10 mouse cellular contexts compared by ENCODE assay signal in genomic region chr6:115124675-115125357, GRCm38 (mm10). TPM values are rescaled to one million over a fixed set of nuclear protein-coding genes. Genes with fewer than 3 reads are reported as not detected.
DNase-seq lines count a peak whose midpoint lies in the region; ATAC-seq lines count a peak whose summit lies in the region.
"Had no signal": no experiment of that assay in that cellular context is flagged by ENCODE, and none has a peak within 500 bp of the region (broad histone marks: within the 10 kb centered on the region; RNA-seq: fewer than 3 reads in every experiment).

No protein-coding gene starts in this region.

- no peaks in the 10 kb centered on the region for H3K36me3 ChIP-seq in heart, embryonic 10.5 days
- no peaks in the 10 kb centered on the region for H3K36me3 ChIP-seq in hindbrain, embryonic 14.5 days (replicated peaks; ENCODE audit: control insufficient read depth, insufficient read depth)
- no peaks in the 10 kb centered on the region for H3K36me3 ChIP-seq in midbrain, embryonic 13.5 days

- H3K4me2 ChIP-seq in hindbrain, embryonic 14.5 days (replicated peaks) = no peak overlapping the region
- no peak overlapping the region for H3K4me2 ChIP-seq in midbrain, embryonic 13.5 days (replicated peaks)

- ATAC-seq in hindbrain, embryonic 14.5 days (ENCODE audit: low FRiP score) = no peak
- no peak for ATAC-seq in midbrain, embryonic 13.5 days
- ATAC-seq in monocyte, adult 5-6 weeks (replicated peaks; ENCODE audit: insufficient number of reproducible peaks, low FRiP score, low TSS enrichment, poor library complexity, severe bottlenecking) = no peak
- ATAC-seq in erythroblast, adult 5-6 weeks (replicated peaks; ENCODE audit: low FRiP score, poor library complexity, severe bottlenecking) = no peak

- 68% methylated on average over 2 of the region's 2 CpGs for WGBS in heart, embryonic 10.5 days
- 65% methylated on average over 2 of the region's 2 CpGs for WGBS in hindbrain, embryonic 14.5 days
- WGBS in midbrain, embryonic 13.5 days = 75% methylated on average over 2 of the region's 2 CpGs

- H3K9ac ChIP-seq in hindbrain, embryonic 14.5 days = no peak overlapping the region
- no peak overlapping the region for H3K9ac ChIP-seq in midbrain, embryonic 13.5 days (replicated peaks)

- H3K4me1 ChIP-seq in heart, embryonic 10.5 days = peaks cover 7% of the 10 kb centered on the region
- H3K4me1 ChIP-seq in hindbrain, embryonic 14.5 days (replicated peaks; ENCODE audit: control insufficient read depth, insufficient read depth, low read length) = peaks cover 37% of the 10 kb centered on the region
- H3K4me1 ChIP-seq in midbrain, embryonic 13.5 days (replicated peaks) = peaks cover 59% of the 10 kb centered on the region

- no peak overlapping the region for H3K27ac ChIP-seq in heart, embryonic 10.5 days
- H3K27ac ChIP-seq in hindbrain, embryonic 14.5 days = peak overlapping the region; percentile 51
- peak overlapping the region; percentile 54 for H3K27ac ChIP-seq in midbrain, embryonic 13.5 days

- H3K9me3 ChIP-seq in heart, embryonic 10.5 days = no peaks in the 10 kb centered on the region
- H3K9me3 ChIP-seq in hindbrain, embryonic 14.5 days (ENCODE audit: control insufficient read depth, low read length) = no peaks in the 10 kb centered on the region
- no peaks in the 10 kb centered on the region for H3K9me3 ChIP-seq in midbrain, embryonic 13.5 days

- DNase-seq in heart, adult 18-20 months = peak; percentile 65 to 71
- DNase-seq in heart, embryonic 10.5 days (ENCODE audit: low spot score) = no peak
- peak; percentile 91 to 94 for DNase-seq in cerebellum, postnatal 25 days
- no peak for DNase-seq in hindbrain, embryonic 14.5 days (ENCODE audit: low spot score)
- DNase-seq in adrenal gland, adult (ENCODE audit: inconsistent age in 2 of 2, low spot score in 1 of 2) = no peak

- no peak overlapping the region for H3K4me3 ChIP-seq in heart, embryonic 10.5 days
- H3K4me3 ChIP-seq in hindbrain, embryonic 14.5 days (replicated peaks; ENCODE audit: low read length) = no peak overlapping the region
- H3K4me3 ChIP-seq in midbrain, embryonic 13.5 days (replicated peaks) = no peak overlapping the region

- H3K27me3 ChIP-seq in heart, embryonic 10.5 days (ENCODE audit: insufficient read depth, poor library complexity, severe bottlenecking) = peaks cover 9% of the 10 kb centered on the region; the same call in 1 of the 2 replicates
- H3K27me3 ChIP-seq in hindbrain, embryonic 14.5 days (ENCODE audit: control insufficient read depth, insufficient read depth, low read length) = no peaks in the 10 kb centered on the region
- no peaks in the 10 kb centered on the region for H3K27me3 ChIP-seq in midbrain, embryonic 13.5 days
- H3K27me3 ChIP-seq: CH12.LX had no signal

RNA-seq across cellular contexts. Expression of gene Syn2, which starts 9.9 kb away (rescaled TPM):
- total RNA-seq in heart, adult 18-20 months (2021) = 1 to 10 TPM; 4.4 to 5.5 TPM
- 0.49 and 0.74 TPM in 2 replicates for polyA plus RNA-seq in heart, embryonic 10.5 days (2016; fragmentation: Nextera tagmentation; extraction: Ambion mirVana)
- 65.1 and 90.7 TPM in 2 replicates for polyA plus RNA-seq in hindbrain, embryonic 14.5 days (2014; fragmentation: Nextera tagmentation; extraction: Ambion mirVana)
- 13.3 and 16.2 TPM in 2 replicates for polyA plus RNA-seq in midbrain, embryonic 13.5 days (2015; fragmentation: Nextera tagmentation; extraction: Ambion mirVana)
- not detected in 3 replicates for total RNA-seq in monocyte, adult 5-6 weeks (2017)
- total RNA-seq in erythroblast, adult 5-6 weeks (2015; ENCODE audit: low replicate concordance) = not detected in 2 replicates
- not detected in 2 replicates for total RNA-seq in erythroblast, adult 5-6 weeks (2017; ENCODE audit: low replicate concordance)
- total RNA-seq: common myeloid progenitor, adult 5-6 weeks had no signal

Comparison
In these comparisons a context has a peak if more than half of its experiments do, and no peak if none do; other contexts are left out.
1. DNase-seq: peak in heart, adult 18-20 months (2 of 2) and cerebellum, postnatal 25 days (2 of 2); none in heart, embryonic 10.5 days (single experiment), hindbrain, embryonic 14.5 days (single experiment) and adrenal gland, adult (0 of 2).